Mouse (Mus musculus): ENCODE results near the gene 4930467E23Rik.
"Not testable (repeated sequence)": the region's sequence is repeated elsewhere in the genome, so short reads cannot be mapped to it uniquely, and the experiment has no call there.

4930467E23Rik gene

DNA sequence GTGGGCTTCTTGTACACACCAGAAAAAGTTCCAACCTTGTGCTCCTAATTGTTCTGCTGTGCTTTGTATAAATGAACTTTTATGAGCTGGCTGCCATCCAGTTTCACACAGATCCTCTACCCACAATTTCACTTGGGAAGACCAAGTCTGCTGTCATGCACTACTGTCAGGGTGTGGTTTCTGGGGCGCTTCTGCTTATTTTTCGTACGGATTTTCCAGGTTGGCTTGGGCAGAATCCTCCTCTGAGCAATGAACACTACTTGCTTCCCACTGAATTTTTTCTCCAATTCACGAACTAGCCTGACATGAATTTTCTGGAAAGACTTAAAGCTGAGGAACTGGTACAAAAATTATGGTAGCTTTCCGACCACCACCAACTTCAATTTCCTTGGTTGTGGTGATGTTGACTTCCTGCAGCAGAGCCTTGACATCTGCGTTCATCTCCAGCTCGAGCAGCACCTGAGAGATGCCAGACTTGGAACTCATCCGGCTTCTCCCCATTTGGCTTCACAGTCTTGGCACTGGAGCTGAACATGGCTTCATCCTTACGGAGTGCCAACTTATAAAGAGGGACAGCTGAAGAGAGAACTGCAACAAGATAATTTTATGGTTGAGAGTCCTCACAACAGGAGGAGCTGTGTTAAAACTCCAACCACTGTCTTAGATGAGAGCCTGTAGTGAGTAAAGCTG lies 18.1 kb upstream of the 4930467E23Rik start:
- not testable (repeated sequence) for DNase-seq

DNA sequence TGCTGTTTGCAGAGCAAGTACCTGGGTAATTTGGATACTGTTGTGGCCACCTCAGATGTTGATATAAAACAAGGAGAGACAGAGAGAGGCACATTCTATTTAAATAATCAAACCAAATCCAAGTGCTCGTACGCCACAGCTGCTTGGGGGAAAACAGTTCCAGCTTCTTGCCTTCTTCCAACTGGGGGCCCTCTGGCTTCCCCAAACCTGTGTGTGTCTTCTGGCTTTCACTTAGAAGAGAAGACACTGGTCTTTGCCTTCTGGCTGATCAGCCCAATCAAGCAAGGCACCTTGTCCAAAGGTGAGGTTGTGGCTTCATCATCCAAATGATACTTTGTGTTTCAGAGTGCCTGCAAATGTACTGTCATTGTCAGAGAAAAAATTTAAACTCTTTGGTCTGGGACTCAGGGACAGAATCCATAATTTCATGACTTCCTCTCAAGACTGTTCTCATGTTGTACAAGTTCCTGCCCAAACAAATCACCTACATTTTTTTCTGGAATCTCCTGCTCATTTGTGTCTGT lies 17.1 kb upstream of the 4930467E23Rik start:
- DNase-seq, result not testable (repeated sequence)

DNA sequence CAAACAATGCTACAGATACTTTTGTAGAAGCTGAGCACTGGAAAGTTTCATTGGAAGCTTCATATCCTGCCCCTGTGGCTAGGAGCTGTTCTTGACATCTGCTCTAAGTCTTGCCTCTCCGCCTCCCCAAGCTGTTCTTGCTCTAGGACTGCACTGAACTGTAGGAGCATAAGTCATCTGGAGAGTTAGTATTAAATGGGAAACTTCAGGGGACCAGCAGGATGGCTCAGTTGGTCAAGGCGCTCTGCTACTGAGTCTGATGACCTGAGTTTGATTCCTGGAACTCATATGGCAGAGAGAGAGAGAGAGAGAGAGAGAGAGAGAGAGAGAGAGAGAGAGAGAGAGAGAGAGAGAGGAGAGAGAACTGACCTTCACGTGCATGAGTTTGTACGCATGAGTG lies 16.6 kb upstream of the 4930467E23Rik start:
- not testable (repeated sequence) for DNase-seq

GRCm38 (mm10) chr8:19713232-19713834 lies 16.0 kb upstream of the 4930467E23Rik start:
- not testable (repeated sequence) for DNase-seq

GRCm38 (mm10) chr8:19714426-19714825 lies 14.9 kb upstream of the 4930467E23Rik start:
- not testable (repeated sequence) for DNase-seq

GRCm38 (mm10) chr8:19715266-19715665 lies 14.1 kb upstream of the 4930467E23Rik start:
- not testable (repeated sequence) for DNase-seq

GRCm38 (mm10) chr8:19717851-19718250 lies 11.5 kb upstream of the 4930467E23Rik start:
- not testable (repeated sequence) for DNase-seq

DNA sequence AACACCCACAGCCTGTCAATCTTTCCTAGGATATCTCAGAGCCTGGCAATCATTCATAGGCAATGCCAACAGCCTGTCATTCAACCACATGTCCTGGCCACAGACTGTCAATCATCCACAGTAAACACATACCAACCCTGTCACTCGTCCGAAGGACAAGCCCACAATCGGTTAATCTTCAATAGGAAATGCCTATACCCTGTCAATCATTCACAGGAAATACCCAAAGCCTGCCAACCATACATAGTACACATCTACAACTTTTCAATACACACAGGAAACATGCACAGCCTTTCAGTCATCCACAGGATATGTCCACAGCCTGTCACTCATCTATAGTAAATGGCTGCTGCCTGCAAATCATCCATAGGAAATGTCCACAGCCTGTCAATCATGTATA lies 9.9 kb upstream of the 4930467E23Rik start:
- DNase-seq, result not testable (repeated sequence)

- not testable (repeated sequence) for DNase-seq
These were observed 4.5 kb upstream of the 4930467E23Rik start for GRCm38 (mm10) chr8:19724871-19725270.

DNA sequence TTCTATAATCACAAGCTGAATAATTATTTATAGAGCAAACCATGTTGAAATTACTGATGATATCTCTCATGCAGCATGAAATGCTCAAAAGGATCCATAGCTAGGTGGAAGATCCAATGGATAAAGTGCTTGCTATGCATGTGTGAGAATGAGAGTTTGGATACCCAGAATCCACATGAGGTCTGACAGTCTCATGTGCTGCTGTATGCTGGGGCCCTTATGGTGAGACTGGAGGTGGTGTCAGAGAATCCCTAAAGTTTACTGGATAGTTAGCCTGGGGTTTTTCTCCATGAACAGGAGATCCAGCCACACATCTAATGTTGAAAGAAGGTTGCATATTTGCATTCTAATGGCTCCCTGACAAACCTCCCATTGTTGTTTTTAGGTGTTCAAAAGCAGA lies 22.4 kb downstream of the 4930467E23Rik start:
- not testable (repeated sequence) for DNase-seq

- not testable (repeated sequence) for DNase-seq
These were observed 24.8 kb downstream of the 4930467E23Rik start for GRCm38 (mm10) chr8:19754178-19754577.

DNA sequence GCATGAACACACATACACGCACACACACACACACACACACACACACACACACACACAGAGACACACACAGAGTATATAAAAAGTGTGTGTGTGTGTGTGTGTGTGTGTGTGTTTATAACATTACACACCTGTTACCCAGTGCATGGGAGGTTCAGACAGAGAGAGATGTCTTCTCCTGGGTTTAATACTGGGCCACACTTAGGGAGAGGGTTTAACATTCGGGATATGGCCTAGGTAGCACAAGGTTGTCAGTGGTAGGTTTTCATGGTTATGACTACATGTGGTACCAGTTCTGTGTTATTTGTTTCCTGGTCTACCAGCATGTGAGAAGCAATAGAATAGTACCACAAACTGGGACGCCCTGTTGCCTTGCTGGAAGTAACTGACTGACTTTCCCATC lies 25.6 kb downstream of the 4930467E23Rik start:
- DNase-seq, result not testable (repeated sequence)

DNA sequence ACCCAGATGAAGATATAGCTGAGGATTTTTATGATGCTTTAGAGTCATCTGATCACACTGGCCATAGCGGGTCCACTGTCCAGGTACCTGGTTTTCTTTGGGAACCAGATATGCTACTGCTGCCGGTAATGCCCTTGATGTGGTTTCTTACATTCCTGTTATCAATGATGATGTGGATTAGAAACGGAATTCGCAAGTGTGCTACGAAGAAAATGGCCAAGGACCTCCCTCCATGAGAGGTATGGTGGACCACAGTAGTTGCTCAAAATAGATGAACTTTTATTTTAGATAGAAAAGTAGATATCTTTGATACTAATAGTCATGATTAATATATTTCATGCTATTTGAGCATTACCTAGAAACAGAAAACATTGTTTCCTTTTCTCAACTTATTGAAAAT lies 32.3 kb downstream of the 4930467E23Rik start:
- DNase-seq, result not testable (repeated sequence)

DNA sequence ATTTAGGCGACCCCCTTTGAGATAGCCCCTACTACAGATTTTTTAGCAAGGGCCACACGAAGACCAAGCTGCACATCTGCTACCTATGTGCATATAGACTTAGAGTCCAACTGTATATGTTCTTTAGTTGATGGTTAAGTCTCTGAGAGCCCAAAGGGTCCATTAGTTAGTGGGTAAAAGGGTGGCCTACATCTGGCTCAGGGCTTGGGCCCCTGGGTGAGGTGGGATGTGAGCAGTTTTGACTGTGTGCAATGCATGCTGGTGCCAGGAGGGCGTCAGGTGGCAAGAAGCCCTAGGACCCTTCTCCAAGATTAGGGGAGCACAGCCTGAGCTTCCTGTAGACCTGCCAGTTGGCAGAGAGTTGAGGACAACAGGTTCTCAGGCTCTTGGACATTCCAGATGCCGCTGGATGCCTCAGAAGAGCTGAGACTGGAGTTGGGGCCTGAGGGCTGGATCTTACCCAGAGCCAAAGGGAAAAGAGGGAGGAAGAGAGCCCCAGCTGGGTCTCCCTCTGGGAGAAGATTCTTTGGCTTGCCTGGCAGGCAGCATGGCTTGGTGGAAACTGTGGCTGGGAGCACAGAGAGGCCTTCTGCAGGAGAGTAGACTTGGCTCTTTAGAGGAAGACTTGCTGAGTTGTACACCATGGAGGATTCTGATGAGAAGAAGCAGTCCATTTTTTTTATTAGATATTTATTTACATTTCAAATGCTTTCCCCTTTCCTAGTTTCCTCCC lies 33.6 kb downstream of the 4930467E23Rik start:
- DNase-seq, result not testable (repeated sequence)

DNA sequence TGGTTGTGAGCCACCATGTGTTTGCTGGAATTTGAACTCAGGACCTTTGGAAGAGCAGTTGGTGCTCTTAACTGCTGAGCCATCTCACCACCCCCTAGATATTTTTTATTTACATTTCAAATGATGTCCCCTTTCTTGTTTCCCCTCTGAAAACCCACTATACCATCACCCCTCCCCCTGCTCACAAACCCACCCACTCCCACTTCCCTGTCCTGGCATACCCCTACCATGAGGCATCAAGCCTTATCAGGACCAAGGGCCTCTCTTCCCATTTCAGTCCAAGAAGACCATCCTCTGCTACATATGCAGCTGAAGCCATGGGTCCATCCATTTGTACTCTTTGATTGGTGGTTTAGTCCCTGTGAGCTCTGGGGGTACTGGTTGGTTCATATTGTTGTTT lies 36.2 kb downstream of the 4930467E23Rik start:
- not testable (repeated sequence) for DNase-seq

GRCm38 (mm10) chr8:19773461-19773860 lies 44.1 kb downstream of the 4930467E23Rik start:
- not testable (repeated sequence) for DNase-seq

GRCm38 (mm10) chr8:19776311-19776710 lies 46.9 kb downstream of the 4930467E23Rik start:
- DNase-seq, result not testable (repeated sequence)

DNA sequence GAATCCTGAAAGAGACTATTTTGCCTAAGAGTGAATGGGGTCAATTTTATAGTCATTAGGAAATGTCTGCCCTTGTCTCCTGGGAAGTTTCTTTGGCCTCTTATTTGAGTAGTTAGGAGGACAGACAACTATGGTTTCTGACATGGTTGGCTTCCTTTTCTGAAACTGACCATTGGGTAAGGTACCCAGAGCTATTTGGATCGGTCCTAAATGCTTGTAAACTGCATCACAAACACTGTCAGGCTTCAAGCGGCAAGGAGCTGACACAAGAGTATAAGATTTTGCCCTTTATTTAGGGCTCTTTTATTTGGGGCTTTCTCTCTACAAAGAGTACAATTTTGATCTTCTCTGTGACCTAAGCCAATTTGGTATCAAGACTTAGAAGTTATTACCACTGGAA lies 48.1 kb downstream of the 4930467E23Rik start:
- DNase-seq, result not testable (repeated sequence)

DNA sequence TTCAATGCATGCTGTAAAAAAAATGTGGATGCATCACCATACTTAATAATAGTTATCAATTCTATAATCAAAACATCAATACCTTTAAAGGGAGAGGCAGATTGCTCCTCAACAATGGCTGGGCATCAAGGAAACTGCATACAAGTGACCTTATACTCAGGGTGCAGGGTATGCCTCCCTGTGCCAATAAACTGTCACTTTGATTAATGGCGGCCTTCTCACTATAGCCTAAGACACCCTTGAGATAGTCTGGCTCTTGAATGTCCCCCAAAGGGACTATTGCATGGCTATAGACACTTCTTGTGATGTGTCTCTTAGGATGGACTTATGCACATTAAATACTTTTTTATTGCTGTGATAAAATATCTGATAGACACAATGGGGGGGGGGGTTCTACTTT lies 48.8 kb downstream of the 4930467E23Rik start:
- DNase-seq, result not testable (repeated sequence)

DNA sequence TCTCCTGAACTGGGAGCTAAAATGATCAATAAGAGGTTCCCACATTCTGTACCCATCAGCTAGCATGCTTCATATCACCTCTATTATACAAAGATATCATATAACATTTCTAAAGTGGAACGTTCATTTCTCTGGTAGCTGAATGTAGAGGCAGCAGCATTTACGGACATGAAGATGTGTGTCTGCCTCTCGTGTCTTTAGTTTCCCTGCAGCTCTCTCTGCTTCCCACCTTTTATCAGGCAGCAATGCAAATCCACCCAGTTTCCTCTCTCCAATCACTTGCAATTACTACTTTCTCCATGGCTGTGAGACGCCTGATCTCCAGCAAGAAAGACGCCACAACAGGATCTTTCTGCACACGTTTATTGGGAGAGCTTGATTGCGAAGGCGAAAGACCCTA lies 49.5 kb downstream of the 4930467E23Rik start:
- DNase-seq, result not testable (repeated sequence)

DNA sequence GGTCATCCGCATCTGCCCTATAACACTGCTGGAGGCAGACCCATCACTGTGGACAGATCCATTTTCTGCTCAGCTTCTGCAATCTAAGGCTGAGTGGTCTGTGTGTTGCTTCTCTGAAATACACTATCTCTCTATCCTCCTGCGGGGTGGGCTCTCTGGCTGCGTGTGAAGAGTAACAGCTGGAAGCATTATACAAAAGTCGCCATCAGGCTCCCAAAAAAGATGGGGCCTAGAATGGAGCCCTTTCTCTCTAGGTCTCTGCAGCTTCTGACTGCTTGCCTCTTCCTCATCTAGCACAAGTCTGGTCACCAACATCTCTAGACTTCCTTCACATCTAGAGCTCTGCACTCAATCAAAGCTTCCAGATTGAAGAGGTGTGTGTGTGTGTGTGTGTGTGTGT lies 50.8 kb downstream of the 4930467E23Rik start:
- DNase-seq, result not testable (repeated sequence)

- DNase-seq, result not testable (repeated sequence)
These were observed 51.3 kb downstream of the 4930467E23Rik start for GRCm38 (mm10) chr8:19780658-19781057.
